Mouse (Mus musculus) lung, adult 2 months (tissue): ENCODE measurements around the gene Il3ra.

Experiments
- CTCF ChIP-seq: fragments of 200-500 bp; IDR thresholded peaks from 2 replicates; pipeline ENCODE4 v1.5.1; 2011; ENCODE audit warnings: mild to moderate bottlenecking, low read length, control low read depth; ENCODE audit not compliant: insufficient read depth
- POLR2A ChIP-seq: fragments of 200-500 bp; IDR thresholded peaks from 2 replicates; pipeline ENCODE4 v1.6.1; 2011; ENCODE audit warnings: low read depth, mild to moderate bottlenecking, control low read depth, low read length, borderline replicate concordance; ENCODE audit errors: extremely low read depth

GRCm38 (mm10) chr14:14345948-14346812 lies at the start of gene Il3ra:
- TF ChIP-seq CTCF, result no peak
- TF ChIP-seq POLR2A, result peak; percentile 41; the same call in 1 of the 2 replicates
